Mouse (Mus musculus) right cerebral cortex, postnatal 14 days (tissue): ENCODE measurements at regions not wholly inside any gene's neighbourhood (a gene's known extent, or its start where the extent isn't known, plus 50 kb on each side); places are given as distances from the start of the nearest gene placed in this dataset.
"Not testable (repeated sequence)": the region's sequence is repeated elsewhere in the genome, so short reads cannot be mapped to it uniquely, and the experiment has no call there.

Source experiments
- DNase-seq: peaks from one replicate; pipeline ENCODE4 v3.0.0; 2022

DNA sequence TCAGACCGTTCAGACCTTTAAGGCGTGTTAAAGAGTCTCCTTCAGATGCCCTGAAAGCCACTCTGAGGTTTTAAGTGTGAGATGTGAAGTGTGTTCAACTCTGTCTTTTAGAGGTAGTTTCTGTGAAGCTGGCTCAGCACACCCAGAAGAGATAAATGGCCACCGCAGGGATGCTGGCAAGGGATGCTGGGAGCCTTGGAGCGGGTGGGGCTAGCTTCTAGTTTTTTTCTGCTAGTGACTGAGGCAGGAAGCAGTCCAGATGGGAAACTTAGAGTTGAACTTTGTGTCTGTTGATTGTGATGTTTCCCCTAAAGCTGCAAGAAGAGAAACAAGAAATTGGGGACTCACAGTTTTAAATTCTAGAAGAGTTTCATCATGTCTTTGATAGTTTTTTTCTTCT is 143.5 kb downstream of the Cdca7 start:
- DNase-seq, result no peak

DNA sequence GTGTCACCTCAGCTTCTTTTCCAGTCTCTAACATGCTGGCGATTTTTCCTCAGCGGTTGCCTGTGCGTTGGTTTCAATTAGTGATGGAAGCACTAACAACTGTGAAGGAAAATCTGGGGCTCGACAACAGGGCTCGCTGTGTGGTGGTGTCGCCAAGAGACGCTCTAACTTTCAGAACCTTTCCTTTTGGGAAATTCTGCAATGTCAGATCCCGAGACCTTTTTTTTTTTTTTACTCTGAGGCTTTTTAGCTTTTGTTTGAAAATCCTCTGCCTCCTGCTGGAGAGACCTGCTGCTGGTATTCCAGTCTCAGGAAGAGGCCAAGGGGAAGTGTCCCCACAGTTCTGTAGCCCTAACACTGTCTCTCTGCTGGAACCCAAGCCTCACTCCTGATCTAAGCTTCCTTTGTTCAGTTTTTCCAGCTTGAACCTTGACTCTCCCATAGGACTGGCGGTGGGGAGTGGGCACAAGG is 144.3 kb downstream of the Cdca7 start:
- no peak for DNase-seq

- DNase-seq, result no peak
Measured at GRCm38 (mm10) chr2:72627915-72628314, 152.0 kb downstream of the Cdca7 start.

DNA sequence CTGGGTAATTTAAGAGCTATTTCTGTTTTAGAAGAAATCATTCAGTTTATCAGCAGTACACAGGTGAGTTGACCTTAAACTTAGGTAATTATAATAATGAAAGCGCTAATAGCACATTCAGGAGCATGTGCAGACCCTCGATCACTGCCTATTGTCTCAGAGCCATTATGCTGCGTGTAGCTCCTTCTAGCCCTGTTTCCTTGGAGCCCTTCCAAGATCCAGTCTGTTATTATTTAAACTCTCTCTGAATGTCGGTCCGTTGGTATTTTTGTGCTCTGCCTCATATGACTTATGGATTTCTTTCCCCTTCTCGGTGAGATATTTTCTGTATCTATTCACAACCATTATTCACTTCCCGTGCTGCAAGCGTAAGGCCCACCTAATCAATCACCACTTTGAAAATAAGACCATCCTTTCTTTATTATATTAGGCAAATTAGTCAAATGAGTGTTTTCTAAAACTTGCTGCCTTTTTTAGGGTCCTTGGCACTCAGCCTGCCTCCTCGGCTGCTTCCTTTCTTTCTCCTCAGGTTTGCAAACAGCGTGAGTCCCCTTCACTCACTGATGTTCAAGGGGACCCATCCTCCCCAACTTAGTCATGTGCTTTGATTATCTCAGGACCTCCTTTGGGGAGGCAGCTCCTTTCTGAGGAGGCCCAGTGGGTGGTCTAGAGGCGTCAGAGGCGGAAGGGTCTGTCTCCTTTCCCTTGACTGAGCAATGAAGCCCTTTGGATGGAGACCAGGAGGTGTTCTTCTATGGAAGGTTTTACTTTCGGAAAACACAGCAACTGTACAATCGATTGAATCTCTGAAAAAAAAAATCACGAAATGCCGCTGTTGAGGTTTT is 152.9 kb downstream of the Cdca7 start:
- DNase-seq, result no peak

DNA sequence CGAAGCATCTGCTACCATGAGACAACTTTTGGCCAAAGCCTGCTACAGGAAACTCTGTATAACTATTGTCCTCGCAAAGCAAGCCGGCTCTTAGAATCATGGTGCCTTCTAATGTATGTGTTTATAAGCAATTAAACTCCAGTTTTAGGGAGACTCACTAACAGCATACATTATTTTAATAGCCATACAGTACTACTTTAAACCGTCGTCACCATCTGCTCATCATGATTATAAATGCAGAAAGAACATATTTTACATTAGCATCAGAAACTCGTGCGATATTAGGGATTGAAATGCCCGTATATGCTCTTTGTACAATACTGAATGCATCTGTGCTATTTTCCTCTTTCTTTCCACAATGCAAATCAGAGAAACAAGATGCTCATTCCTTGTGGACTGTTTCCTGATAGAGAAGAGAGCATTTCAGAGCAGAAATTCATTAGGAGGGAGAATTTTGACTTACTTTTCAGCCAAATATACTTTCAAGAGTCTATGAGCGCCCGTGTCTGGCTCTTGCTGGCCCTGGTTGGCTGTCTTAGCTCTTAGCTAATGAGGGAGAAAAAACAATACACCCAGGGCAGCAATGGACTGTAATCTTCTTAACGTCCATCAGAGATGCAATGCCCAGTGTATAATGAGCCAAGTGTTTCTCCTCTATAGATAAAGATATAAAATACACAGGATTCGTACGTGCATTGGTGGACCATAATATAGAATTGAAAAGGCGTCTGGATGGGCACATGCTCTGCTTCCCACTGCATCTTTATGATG is 153.9 kb downstream of the Cdca7 start:
- DNase-seq, result no peak

GRCm38 (mm10) chr2:72637881-72638620 is 162.1 kb downstream of the Cdca7 start:
- DNase-seq, result no peak

- no peak for DNase-seq
Measured at GRCm38 (mm10) chr2:72639022-72639421, 163.1 kb downstream of the Cdca7 start.

GRCm38 (mm10) chr2:72641228-72641627 is 165.3 kb downstream of the Cdca7 start:
- no peak for DNase-seq

GRCm38 (mm10) chr2:72644151-72644843 is 168.3 kb downstream of the Cdca7 start:
- DNase-seq, result no peak

- no peak for DNase-seq
Measured at GRCm38 (mm10) chr2:72647642-72648041, 171.7 kb downstream of the Cdca7 start.

GRCm38 (mm10) chr2:72648294-72648693 is 172.3 kb downstream of the Cdca7 start:
- DNase-seq, result no peak

- DNase-seq, result no peak
Measured at GRCm38 (mm10) chr2:72655864-72656263, 179.9 kb downstream of the Cdca7 start.

- DNase-seq, result no peak
Measured at GRCm38 (mm10) chr2:72657101-72657920, 181.4 kb downstream of the Cdca7 start.

DNA sequence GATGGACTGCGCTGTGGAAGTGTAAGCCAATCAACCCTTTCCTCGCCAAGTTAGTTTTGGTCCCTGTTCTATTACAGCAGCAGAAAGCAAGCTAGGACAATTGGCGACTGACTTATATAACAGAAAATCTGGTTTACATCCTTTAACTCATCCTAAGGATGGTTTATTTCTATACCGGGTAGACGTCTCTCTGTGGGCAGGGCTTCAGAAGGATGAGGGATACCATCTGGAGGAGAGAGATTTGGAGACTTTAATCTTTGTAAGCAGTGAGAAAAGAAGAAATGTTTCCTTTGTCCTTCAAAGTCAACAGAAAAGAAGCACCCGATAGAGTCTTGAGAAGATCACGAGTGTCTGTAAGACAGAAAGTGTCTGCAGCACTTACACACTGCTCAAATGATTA is 186.4 kb downstream of the Cdca7 start:
- DNase-seq, result no peak

DNA sequence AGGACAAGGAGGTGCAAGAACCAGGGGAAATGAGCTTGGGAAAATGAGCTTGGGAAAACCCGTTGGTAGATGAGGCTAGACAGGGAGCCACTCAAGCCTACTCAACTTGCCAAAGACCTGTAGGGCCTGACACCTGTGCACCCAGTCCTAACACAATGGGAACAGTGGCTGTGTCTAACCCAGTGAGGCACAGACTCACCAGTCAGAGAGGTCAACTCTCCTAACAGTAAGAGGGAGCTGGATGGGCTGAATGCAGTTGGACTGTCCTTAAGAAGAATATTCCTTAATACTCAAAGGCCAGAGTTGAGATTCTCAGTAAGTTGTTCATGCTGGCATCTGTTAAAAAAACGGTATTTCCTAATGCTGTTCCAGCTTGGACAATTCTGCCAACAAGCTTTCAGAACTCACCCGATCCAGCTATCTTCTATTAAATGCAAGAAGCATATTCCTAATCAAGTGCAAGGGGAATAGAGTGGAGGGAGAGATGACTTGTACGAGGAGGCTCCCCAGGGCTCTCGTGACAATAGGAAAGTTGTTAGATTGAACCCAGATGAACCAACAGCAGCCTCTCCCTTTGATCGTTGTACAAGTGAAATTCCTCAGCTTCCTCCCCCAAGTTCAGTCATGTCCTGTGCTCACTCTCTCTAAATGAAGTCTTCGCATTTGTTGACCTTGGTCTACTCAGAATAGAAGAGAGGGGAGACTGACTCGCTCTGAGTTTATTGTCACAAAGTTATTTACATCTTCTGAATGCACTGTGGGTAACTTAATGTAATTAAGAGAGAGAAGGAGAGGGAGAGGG is 187.2 kb downstream of the Cdca7 start:
- DNase-seq, result no peak

GRCm38 (mm10) chr2:72667396-72667795 is 191.4 kb downstream of the Cdca7 start:
- DNase-seq, result not testable (repeated sequence)

- DNase-seq, result no peak
Measured at GRCm38 (mm10) chr2:72672908-72673901, 197.2 kb downstream of the Cdca7 start.

DNA sequence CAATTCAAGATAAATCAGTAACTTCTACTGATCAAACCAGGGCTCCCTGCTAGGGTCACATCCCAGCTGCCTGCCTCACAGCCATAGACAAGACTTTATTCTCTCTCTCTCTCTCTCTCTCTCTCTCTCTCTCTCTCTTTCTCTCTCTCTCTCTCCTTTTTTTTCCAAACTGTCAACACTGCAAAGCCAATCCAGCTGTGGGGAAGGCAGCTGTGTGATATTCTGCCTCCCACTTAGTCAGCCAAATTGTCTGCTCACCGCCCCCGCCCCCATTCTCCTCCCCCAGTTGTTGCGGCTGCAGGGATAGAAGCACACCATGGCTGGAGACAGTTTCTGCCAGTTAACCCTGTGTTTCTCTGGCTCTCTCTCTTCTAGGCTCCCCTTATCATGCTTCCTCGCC is 198.3 kb downstream of the Cdca7 start:
- DNase-seq, result peak; percentile 25

- DNase-seq, result no peak
Measured at GRCm38 (mm10) chr2:72674856-72675440, 199.0 kb downstream of the Cdca7 start.
